ENCODE assay signal across 8 mouse cellular contexts in the genomic region with DNA sequence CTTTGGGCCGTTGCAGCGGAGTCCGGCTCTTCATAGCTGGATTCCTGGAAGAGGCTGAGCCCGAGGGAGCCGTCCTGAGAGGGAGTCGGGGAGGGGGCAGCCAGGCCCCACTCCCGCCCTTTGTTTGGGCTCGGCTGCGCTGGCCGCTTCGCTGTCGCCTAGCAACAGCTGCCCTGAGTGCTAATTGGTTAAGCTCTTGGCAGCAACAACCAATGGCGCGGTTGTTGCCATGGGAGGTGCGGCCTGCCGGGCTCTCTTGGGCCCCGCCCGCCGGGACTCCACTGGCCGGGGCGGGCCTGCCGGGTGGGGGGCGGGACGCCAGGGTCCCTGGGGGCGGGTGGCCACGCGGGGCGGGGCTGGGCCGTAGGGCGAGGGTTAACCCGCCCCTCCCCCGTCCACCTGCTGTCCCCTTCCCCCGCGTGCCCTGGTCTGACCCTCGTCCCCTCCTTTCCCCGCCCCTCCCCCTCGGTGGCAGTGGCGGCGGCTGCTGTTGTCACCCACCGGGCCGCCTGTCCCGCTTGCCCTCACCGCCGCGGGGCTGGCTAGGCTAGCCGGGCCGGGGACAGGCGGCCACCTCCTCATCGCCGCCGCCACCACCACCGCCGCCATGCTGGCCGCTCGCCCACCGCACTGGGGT. TPM values are rescaled to one million over a fixed set of nuclear protein-coding genes. Genes with fewer than 3 reads are reported as not detected.
A peak's percentile ranks its signal among the peaks of the same experiment; 100 is the strongest.
DNase-seq lines count a peak whose midpoint lies in the region; ATAC-seq lines count a peak whose summit lies in the region.

No protein-coding gene starts in this region.

- peak; percentile 93 for ATAC-seq in hindbrain, embryonic 15.5 days (ENCODE audit: low FRiP score, low read depth)

- H3K9ac ChIP-seq in hindbrain, embryonic 15.5 days: peak overlapping the region; percentile 95

- H3K4me2 ChIP-seq in hindbrain, embryonic 15.5 days: peak overlapping the region; percentile 64

- peak; percentile 90 for DNase-seq in T-cell, adult 2 months (ENCODE audit: low spot score)
- DNase-seq in cerebellum, postnatal 36 days: peak; percentile 90 to 92
- peak; percentile 88 to 94 for DNase-seq in frontal cortex, postnatal 36 days (ENCODE audit: low spot score in 2 of 2)
- peak; percentile 92 for DNase-seq in left cerebral cortex, adult 11 months (ENCODE audit: low spot score)
- DNase-seq in lung, postnatal 4 days: peak; percentile 95 to 97
- peak; percentile 93 for DNase-seq in retina, postnatal 7 days (ENCODE audit: low read depth, low spot score)
- DNase-seq in urinary bladder, adult 2 months (ENCODE audit: low spot score): peak; percentile 75

- WGBS in hindbrain, embryonic 15.5 days: under 1% methylated on average over 36 of the region's 56 CpGs

- H3K4me1 ChIP-seq in hindbrain, embryonic 15.5 days (replicated peaks): peaks cover 13% of the 10 kb centered on the region

- H3K9me3 ChIP-seq in hindbrain, embryonic 15.5 days: no peaks in the 10 kb centered on the region

- peaks cover 60% of the 10 kb centered on the region for H3K36me3 ChIP-seq in hindbrain, embryonic 15.5 days

- peak overlapping the region; percentile 98 for H3K27ac ChIP-seq in hindbrain, embryonic 15.5 days (replicated peaks)

- H3K4me3 ChIP-seq in hindbrain, embryonic 15.5 days: peak overlapping the region; percentile 100

- H3K27me3 ChIP-seq in hindbrain, embryonic 15.5 days: no peaks in the 10 kb centered on the region

RNA-seq across cellular contexts. Expression of a gene that starts 0.6 kb away (rescaled TPM):
- polyA plus RNA-seq in hindbrain, embryonic 15.5 days (2015; fragmentation: Nextera tagmentation; extraction: Ambion mirVana): 14.0 and 14.9 TPM in 2 replicates
- polyA plus RNA-seq in urinary bladder, adult 2 months (2012; rRNA removed): 11.7 and 17.6 TPM in 2 replicates

RNA-seq across cellular contexts. Expression of a gene that starts 10.3 kb away (rescaled TPM):
- polyA plus RNA-seq in hindbrain, embryonic 15.5 days (2015; fragmentation: Nextera tagmentation; extraction: Ambion mirVana): 76.5 and 81.8 TPM in 2 replicates
- 88.9 and 108 TPM in 2 replicates for polyA plus RNA-seq in urinary bladder, adult 2 months (2012; rRNA removed)

RNA-seq across cellular contexts. Expression of a gene that starts 50.6 kb away (rescaled TPM):
- polyA plus RNA-seq in hindbrain, embryonic 15.5 days (2015; fragmentation: Nextera tagmentation; extraction: Ambion mirVana): 0.08 and 0.13 TPM in 2 replicates
- polyA plus RNA-seq in urinary bladder, adult 2 months (2012; rRNA removed): 0.01 TPM in 1 of 2 replicates, not detected in the other

Comparison
In these comparisons a context has a peak if more than half of its experiments do, and no peak if none do; other contexts are left out.
1. Peak in every context shown above with its lines: DNase-seq, ATAC-seq, H3K4me3 ChIP-seq and H3K27ac ChIP-seq.